Mouse (Mus musculus) lung, adult 2 months (tissue): ENCODE measurements around the gene Actg1.

ENCODE experiments used
- CTCF ChIP-seq: fragments of 200-500 bp; IDR thresholded peaks from 2 replicates; pipeline ENCODE4 v1.5.1; 2011; ENCODE audit warnings: mild to moderate bottlenecking, low read length, control low read depth; ENCODE audit not compliant: insufficient read depth
- POLR2A ChIP-seq: fragments of 200-500 bp; IDR thresholded peaks from 2 replicates; pipeline ENCODE4 v1.6.1; 2011; ENCODE audit warnings: low read depth, mild to moderate bottlenecking, control low read depth, low read length, borderline replicate concordance; ENCODE audit errors: extremely low read depth

DNA sequence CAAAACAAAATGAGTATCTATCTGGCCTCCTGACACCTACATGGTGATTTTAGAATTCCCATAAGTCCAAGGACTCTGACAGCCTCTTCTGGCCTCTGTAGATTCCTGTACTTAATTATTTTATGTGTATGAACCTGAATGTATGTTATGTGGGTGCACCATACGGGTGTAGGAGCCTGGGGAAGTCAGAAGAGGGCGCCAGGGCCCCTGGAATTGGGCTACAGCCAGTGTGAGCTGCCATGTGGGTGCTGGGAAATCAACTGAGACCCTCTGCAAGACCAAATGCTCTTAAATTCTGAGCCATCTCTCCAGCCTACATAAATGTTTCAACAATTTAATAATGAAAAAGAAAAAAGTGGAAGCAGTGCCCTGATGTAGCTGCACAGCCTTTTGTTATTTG lies 10.9 kb downstream of the Actg1 start:
- TF ChIP-seq POLR2A (no peak), CTCF (no peak)
